ENCODE assay signal across 7 mouse cellular contexts in the genomic region with DNA sequence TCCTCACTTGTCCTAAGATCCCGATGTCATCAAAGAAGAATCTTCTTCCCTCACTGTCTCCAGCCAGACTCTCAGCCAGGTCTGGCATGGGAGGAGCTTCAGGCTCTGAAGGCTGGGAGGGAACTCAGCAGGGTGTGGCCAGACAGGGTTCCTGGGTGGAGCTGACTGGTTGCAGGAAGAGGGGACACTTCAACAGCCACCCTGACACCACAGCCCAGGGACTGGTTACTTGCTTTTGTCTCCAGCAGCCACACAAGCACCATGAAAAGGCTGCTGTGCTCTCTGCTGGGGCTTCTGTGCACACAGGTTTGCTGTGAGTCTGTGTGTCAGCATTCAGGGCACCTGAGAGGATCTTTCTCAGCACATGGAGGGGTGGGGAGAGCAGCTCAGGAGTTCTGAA.
DNase-seq lines count a peak whose midpoint lies in the region; ATAC-seq and TF ChIP-seq lines count a peak whose summit lies in the region.
"Not testable (repeated sequence)": the region's sequence is repeated elsewhere in the genome, so short reads cannot be mapped to it uniquely, and the experiment has no call there.

No protein-coding gene starts in this region.

- H3K27ac ChIP-seq in liver, postnatal 0 days (ENCODE audit: low read depth), result not testable (repeated sequence)

- no CpG with 5 or more reads among the region's 1 CpGs for WGBS in liver, postnatal 0 days (ENCODE audit: insufficient replicate concordance)

- H3K9me3 ChIP-seq in liver, postnatal 0 days (ENCODE audit: low read length), result not testable (repeated sequence)

- not testable (repeated sequence) for H3K9ac ChIP-seq in liver, postnatal 0 days (replicated peaks)

- TF ChIP-seq CTCF in liver, postnatal 0 days (IDR thresholded peaks at IDR 0.05; ENCODE audit: low read depth), result not testable (repeated sequence)

- not testable (repeated sequence) for H3K27me3 ChIP-seq in liver, postnatal 0 days (ENCODE audit: insufficient read depth, low read length)

- peak; percentile 24 for DNase-seq in CD4-positive helper T cell, adult 2 months (ENCODE audit: low read depth, low spot score)
- peak; percentile 7 for DNase-seq in T-cell, adult 2 months (ENCODE audit: low spot score)
- DNase-seq in liver, result peak; percentile 23
- DNase-seq in liver, postnatal 0 days, result peak; percentile 12
- peak; percentile 18 for DNase-seq in thymus, postnatal 0 days (ENCODE audit: low spot score)

- not testable (repeated sequence) for H3K36me3 ChIP-seq in liver, postnatal 0 days (replicated peaks; ENCODE audit: insufficient read depth, low read length)

- H3K4me1 ChIP-seq in liver, postnatal 0 days (ENCODE audit: insufficient read depth), result not testable (repeated sequence)

- H3K4me2 ChIP-seq in liver, postnatal 0 days (ENCODE audit: low read depth, low read length), result not testable (repeated sequence)

- H3K4me3 ChIP-seq in liver, postnatal 0 days (ENCODE audit: low read depth, low read length), result not testable (repeated sequence)

- not testable (repeated sequence) for TF ChIP-seq EP300 in liver, postnatal 0 days (IDR thresholded peaks at IDR 0.05; ENCODE audit: low read depth)

- ATAC-seq in erythroid progenitor cell, adult 5-6 weeks (replicated peaks; ENCODE audit: low FRiP score, poor library complexity, severe bottlenecking), result peak; percentile 61
- not testable (repeated sequence) for ATAC-seq in liver, postnatal 0 days
- ATAC-seq in megakaryocyte progenitor cell, adult 5-6 weeks (replicated peaks; ENCODE audit: poor library complexity), result peak; percentile 24
